9 mouse cellular contexts compared by ENCODE assay signal in genomic region chr6:137362216-137362615, GRCm38 (mm10).
A peak's percentile ranks its signal among the peaks of the same experiment; 100 is the strongest.
DNase-seq lines count a peak whose midpoint lies in the region; ATAC-seq lines count a peak whose summit lies in the region.
"Had no signal": no experiment of that assay in that cellular context is flagged by ENCODE, and none has a peak within 500 bp of the region (broad histone marks: within the 10 kb centered on the region; RNA-seq: fewer than 3 reads in every experiment).

No protein-coding gene starts in this region.

- no peak overlapping the region for H3K4me3 ChIP-seq in forebrain, embryonic 11.5 days (ENCODE audit: low read depth, low read length)
- no peak overlapping the region for H3K4me3 ChIP-seq in forebrain, embryonic 10.5 days
- H3K4me3 ChIP-seq in limb, embryonic 11.5 days (ENCODE audit: low read depth, low read length), result no peak overlapping the region

- H3K4me1 ChIP-seq in forebrain, embryonic 11.5 days (replicated peaks; ENCODE audit: control insufficient read depth, insufficient read depth, low read length), result no peaks in the 10 kb centered on the region
- peaks cover 6% of the 10 kb centered on the region for H3K4me1 ChIP-seq in forebrain, embryonic 10.5 days
- H3K4me1 ChIP-seq in limb, embryonic 11.5 days (ENCODE audit: control insufficient read depth, insufficient read depth, low read length), result no peaks in the 10 kb centered on the region

- H3K27me3 ChIP-seq in forebrain, embryonic 11.5 days (ENCODE audit: control insufficient read depth, insufficient read depth, low read length), result no peaks in the 10 kb centered on the region
- no peaks in the 10 kb centered on the region for H3K27me3 ChIP-seq in forebrain, embryonic 10.5 days (ENCODE audit: poor library complexity, severe bottlenecking)
- H3K27me3 ChIP-seq in limb, embryonic 11.5 days (ENCODE audit: control insufficient read depth, insufficient read depth, low read length), result no peaks in the 10 kb centered on the region

- H3K27ac ChIP-seq in forebrain, embryonic 11.5 days (ENCODE audit: low read depth, low read length), result no peak overlapping the region
- no peak overlapping the region for H3K27ac ChIP-seq in forebrain, embryonic 10.5 days
- no peak overlapping the region for H3K27ac ChIP-seq in limb, embryonic 11.5 days (replicated peaks; ENCODE audit: low read depth, low read length)

- peak; percentile 42 for ATAC-seq in forebrain, embryonic 11.5 days (replicated peaks; ENCODE audit: low FRiP score)
- peak; percentile 44; the same call in 1 of the 2 replicates for ATAC-seq in limb, embryonic 11.5 days (ENCODE audit: insufficient number of reproducible peaks, low FRiP score, low TSS enrichment, low read depth)

- H3K36me3 ChIP-seq in forebrain, embryonic 11.5 days (ENCODE audit: control insufficient read depth, insufficient read depth, low read length), result no peaks in the 10 kb centered on the region
- H3K36me3 ChIP-seq in forebrain, embryonic 10.5 days (replicated peaks), result no peaks in the 10 kb centered on the region
- no peaks in the 10 kb centered on the region for H3K36me3 ChIP-seq in limb, embryonic 11.5 days (ENCODE audit: control insufficient read depth, insufficient read depth, low read length)

- intact Hi-C loops in heart, postnatal 14 days (cut with DNase I), result no loop called here

- no peak overlapping the region for H3K4me2 ChIP-seq in forebrain, embryonic 11.5 days (ENCODE audit: low read depth, low read length, severe bottlenecking)
- no peak overlapping the region for H3K4me2 ChIP-seq in limb, embryonic 11.5 days (ENCODE audit: low read depth, severe bottlenecking)

- WGBS in forebrain, embryonic 11.5 days, result 74% methylated on average over 8 of the region's 8 CpGs
- 77% methylated on average over 8 of the region's 8 CpGs for WGBS in forebrain, embryonic 10.5 days
- 52% methylated on average over 8 of the region's 8 CpGs for WGBS in limb, embryonic 11.5 days

- H3K9me3 ChIP-seq in forebrain, embryonic 11.5 days (ENCODE audit: control insufficient read depth, low read length), result no peaks in the 10 kb centered on the region
- H3K9me3 ChIP-seq in forebrain, embryonic 10.5 days, result no peaks in the 10 kb centered on the region
- no peaks in the 10 kb centered on the region for H3K9me3 ChIP-seq in limb, embryonic 11.5 days (ENCODE audit: control insufficient read depth, low read length)

- DNase-seq in forebrain, embryonic 11.5 days (ENCODE audit: low spot score), result no peak
- DNase-seq in forebrain, embryonic 10.5 days (ENCODE audit: extremely low spot score, low spot score), result no peak
- peak; percentile 47 to 53 for DNase-seq in right cerebral cortex, postnatal 10 days (ENCODE audit: low spot score in 2 of 2)
- no peak for DNase-seq in right cerebral cortex, postnatal 25 days
- DNase-seq in limb, embryonic 11.5 days (ENCODE audit: low spot score), result peak; percentile 48
- peak; percentile 28 for DNase-seq in telencephalon, adult 2 months (ENCODE audit: low read depth, low spot score)
- DNase-seq in heart, postnatal 14 days, result no peak
- DNase-seq in heart, adult 8-10 months (ENCODE audit: low spot score), result no peak
- DNase-seq: spleen, adult 18-20 months had no signal

- no peak overlapping the region for H3K9ac ChIP-seq in forebrain, embryonic 11.5 days (ENCODE audit: low read length)
- H3K9ac ChIP-seq in limb, embryonic 11.5 days (ENCODE audit: low read length), result no peak overlapping the region

Comparison
In these comparisons a context has a peak if more than half of its experiments do, and no peak if none do; other contexts are left out.
1. DNase-seq: peak in right cerebral cortex, postnatal 10 days (2 of 2), limb, embryonic 11.5 days (single experiment) and telencephalon, adult 2 months (single experiment); none in forebrain, embryonic 11.5 days (single experiment), forebrain, embryonic 10.5 days (single experiment), right cerebral cortex, postnatal 25 days (single experiment), heart, postnatal 14 days (0 of 2) and heart, adult 8-10 months (single experiment).